ENCODE assay signal across 11 mouse cellular contexts in genomic region chr11:118375006-118375405, GRCm38 (mm10). TPM values are rescaled to one million over a fixed set of nuclear protein-coding genes. Genes with fewer than 3 reads are reported as not detected.
A peak's percentile ranks its signal among the peaks of the same experiment; 100 is the strongest.
DNase-seq lines count a peak whose midpoint lies in the region; ATAC-seq and TF ChIP-seq lines count a peak whose summit lies in the region.
"Had no signal": no experiment of that assay in that cellular context is flagged by ENCODE, and none has a peak within 500 bp of the region (broad histone marks: within the 10 kb centered on the region; RNA-seq: fewer than 3 reads in every experiment).

No protein-coding gene starts in this region.

- no peak for TF ChIP-seq CTCF in gastrocnemius, adult 2 months (IDR thresholded peaks at IDR 0.05)
- peak; percentile 53 for TF ChIP-seq CTCF in layer of hippocampus, adult 2 months (conservative IDR thresholded peaks at IDR 0.05)

- peak; percentile 10 for DNase-seq in gastrocnemius, adult 2 months
- no peak for DNase-seq in gastrocnemius, postnatal 25 days
- DNase-seq in layer of hippocampus, adult 2 months (ENCODE audit: low spot score in 2 of 2): peak in 1 of 2 experiments; percentile 7
- no peak for DNase-seq in layer of hippocampus, adult 9-10 months (ENCODE audit: low spot score)
- peak; percentile 34 for DNase-seq in right cerebral cortex, postnatal 14 days
- no peak for DNase-seq in right cerebral cortex, adult 2 months (ENCODE audit: low spot score in 2 of 2)
- peak; percentile 48 for DNase-seq in retina, postnatal 1 day
- DNase-seq: cerebellum, adult 9-10 months; kidney, postnatal 14 days had no signal

- intact Hi-C loops in gastrocnemius, adult 2 months (cut with DNase I): loop anchor here (10.0 kb wide), 1 partner anchor 290 kb away; no protein-coding TSS in a partner anchor

- no peak overlapping the region for H3K27ac ChIP-seq in gastrocnemius, adult 2 months
- H3K27ac ChIP-seq in layer of hippocampus, adult 2 months: no peak overlapping the region
- H3K27ac ChIP-seq: heart, embryonic 15.5 days had no signal

- no peak overlapping the region for H3K4me3 ChIP-seq in gastrocnemius, adult 2 months
- H3K4me3 ChIP-seq in layer of hippocampus, adult 2 months: no peak overlapping the region
- H3K4me3 ChIP-seq: heart, embryonic 15.5 days had no signal

- no peak for ATAC-seq in megakaryocyte-erythroid progenitor cell, adult 5-6 weeks (replicated peaks; ENCODE audit: low FRiP score, low TSS enrichment, poor library complexity, severe bottlenecking)

RNA-seq across cellular contexts. Expression of gene Timp2, which starts 19.5 kb away (rescaled TPM):
- 100 to 1,000 TPM in 1 of 2 experiments, 10 to 100 TPM in 1; 70.1 to 115 TPM for total RNA-seq in gastrocnemius, adult 2 months (2021)
- 10 to 100 TPM; 77.3 to 96.4 TPM for total RNA-seq in gastrocnemius, postnatal 25 days (2021)
- 100 to 1,000 TPM; 168 to 196 TPM for total RNA-seq in layer of hippocampus, adult 2 months (2021)
- total RNA-seq in megakaryocyte-erythroid progenitor cell, adult 5-6 weeks (2014; fragmentation: Nextera tagmentation): 4.4 and 8.0 TPM in 2 replicates
- total RNA-seq in megakaryocyte-erythroid progenitor cell, adult 5-6 weeks (2017): 9.3 and 9.5 TPM in 2 replicates

RNA-seq across cellular contexts. Expression of gene Lgals3bp, which starts 26.9 kb away (rescaled TPM):
- 10 to 100 TPM; 12.0 to 17.0 TPM for total RNA-seq in gastrocnemius, adult 2 months (2021)
- 10 to 100 TPM; 11.0 to 14.7 TPM for total RNA-seq in gastrocnemius, postnatal 25 days (2021)
- total RNA-seq in layer of hippocampus, adult 2 months (2021): 10 to 100 TPM; 17.8 to 18.3 TPM
- total RNA-seq in megakaryocyte-erythroid progenitor cell, adult 5-6 weeks (2014; fragmentation: Nextera tagmentation): 174 and 211 TPM in 2 replicates
- total RNA-seq in megakaryocyte-erythroid progenitor cell, adult 5-6 weeks (2017): 112 and 174 TPM in 2 replicates

RNA-seq across cellular contexts. Expression of gene Cep295nl, which starts 32.7 kb away (rescaled TPM):
- 1 to 10 TPM; 1.0 to 1.1 TPM for total RNA-seq in gastrocnemius, adult 2 months (2021)
- total RNA-seq in gastrocnemius, postnatal 25 days (2021): 1 to 10 TPM in 1 of 2 experiments, under 1 TPM in 1; 0.99 to 1.0 TPM
- 1 to 10 TPM; 1.1 to 1.6 TPM for total RNA-seq in layer of hippocampus, adult 2 months (2021)
- total RNA-seq in megakaryocyte-erythroid progenitor cell, adult 5-6 weeks (2014; fragmentation: Nextera tagmentation): 0.81 and 2.2 TPM in 2 replicates
- total RNA-seq in megakaryocyte-erythroid progenitor cell, adult 5-6 weeks (2017): 1.2 TPM in 2 replicates

RNA-seq across cellular contexts. Expression of gene Cant1, which starts 43.9 kb away (rescaled TPM):
- total RNA-seq in gastrocnemius, adult 2 months (2021): 10 to 100 TPM; 10.7 to 11.6 TPM
- 1 to 10 TPM; 9.3 to 9.9 TPM for total RNA-seq in gastrocnemius, postnatal 25 days (2021)
- 10 to 100 TPM; 38.0 to 40.5 TPM for total RNA-seq in layer of hippocampus, adult 2 months (2021)
- total RNA-seq in megakaryocyte-erythroid progenitor cell, adult 5-6 weeks (2014; fragmentation: Nextera tagmentation): 23.9 and 24.7 TPM in 2 replicates
- total RNA-seq in megakaryocyte-erythroid progenitor cell, adult 5-6 weeks (2017): 7.3 and 11.3 TPM in 2 replicates

RNA-seq across cellular contexts. Expression of gene C1qtnf1, which starts 53.0 kb away (rescaled TPM):
- 10 to 100 TPM in 1 of 2 experiments, 1 to 10 TPM in 1; 7.9 to 12.6 TPM for total RNA-seq in gastrocnemius, adult 2 months (2021)
- 10 to 100 TPM in 1 of 2 experiments, 1 to 10 TPM in 1; 9.2 to 13.4 TPM for total RNA-seq in gastrocnemius, postnatal 25 days (2021)
- 1 to 10 TPM; 3.0 to 3.9 TPM for total RNA-seq in layer of hippocampus, adult 2 months (2021)
- not detected in 2 replicates for total RNA-seq in megakaryocyte-erythroid progenitor cell, adult 5-6 weeks (2014; fragmentation: Nextera tagmentation)
- total RNA-seq in megakaryocyte-erythroid progenitor cell, adult 5-6 weeks (2017): not detected in 2 replicates

Comparison
In these comparisons a context has a peak if more than half of its experiments do, and no peak if none do; other contexts are left out.
1. DNase-seq: peak in gastrocnemius, adult 2 months (single experiment), right cerebral cortex, postnatal 14 days (single experiment) and retina, postnatal 1 day (single experiment); none in gastrocnemius, postnatal 25 days (single experiment), layer of hippocampus, adult 9-10 months (single experiment) and right cerebral cortex, adult 2 months (0 of 2).
2. RNA of gene Timp2, which starts 19.5 kb away (total RNA-seq): 168 to 196 TPM in layer of hippocampus, adult 2 months, 70.1 to 115 TPM in gastrocnemius, adult 2 months and 77.3 to 96.4 TPM in gastrocnemius, postnatal 25 days; 4.4 to 9.5 TPM in megakaryocyte-erythroid progenitor cell, adult 5-6 weeks; every median in the first group is over 4 times any median in the second.
3. RNA of gene Lgals3bp, which starts 26.9 kb away (total RNA-seq): 112 to 211 TPM in megakaryocyte-erythroid progenitor cell, adult 5-6 weeks; 17.8 to 18.3 TPM in layer of hippocampus, adult 2 months, 12.0 to 17.0 TPM in gastrocnemius, adult 2 months and 11.0 to 14.7 TPM in gastrocnemius, postnatal 25 days; every median in the first group is over 4 times any median in the second.